Mouse (Mus musculus) small intestine, adult 2 months (tissue): Measurements from ENCODE around the gene Olfr549. TPM values are rescaled to one million over a fixed set of nuclear protein-coding genes. Genes with fewer than 3 reads are reported as not detected.

Source experiments
- H3K27ac ChIP-seq: fragments of 200-500 bp; 2 replicates; pipeline ENCODE4 v1.5.1; 2012; ENCODE audit warnings: low read depth, low read length, control low read depth, inconsistent platforms; ENCODE audit not compliant: insufficient read depth
- H3K27me3 ChIP-seq: fragments of 200-500 bp; 2 replicates; pipeline ENCODE4 v1.6.1; 2012; ENCODE audit warnings: mild to moderate bottlenecking, moderate library complexity, low read length, inconsistent platforms; ENCODE audit not compliant: control insufficient read depth, insufficient read depth
- H3K36me3 ChIP-seq: fragments of 200-500 bp; 2 replicates; pipeline ENCODE4 v1.6.1; 2012; ENCODE audit warnings: mild to moderate bottlenecking, low read length, control low read depth, inconsistent platforms; ENCODE audit not compliant: control insufficient read depth, insufficient read depth
- H3K4me1 ChIP-seq: fragments of 200-500 bp; 2 replicates; pipeline ENCODE4 v1.6.1; 2012; ENCODE audit warnings: low read length, inconsistent platforms, mixed read lengths; ENCODE audit not compliant: control insufficient read depth, insufficient read depth, insufficient read length
- H3K4me3 ChIP-seq: fragments of 200-500 bp; 2 replicates; pipeline ENCODE4 v1.5.1; 2012; ENCODE audit warnings: low read depth, mild to moderate bottlenecking, control low read depth, inconsistent platforms, low read length, moderate library complexity
- CTCF ChIP-seq: fragments of 200-500 bp; IDR thresholded peaks from 2 replicates; pipeline ENCODE4 v1.5.1; 2012; ENCODE audit warnings: low read depth, mild to moderate bottlenecking, control low read depth, inconsistent platforms, low read length, moderate library complexity, mixed read lengths; ENCODE audit not compliant: insufficient replicate concordance, insufficient read length; ENCODE audit errors: extremely low read depth
- POLR2A ChIP-seq: fragments of 200-500 bp; IDR thresholded peaks from 2 replicates; pipeline ENCODE4 v1.6.1; 2012; ENCODE audit warnings: low read depth, mild to moderate bottlenecking, control low read depth, inconsistent platforms, low read length, moderate library complexity
- WGBS: fragments of 180-500 bp; shearing (Covaris S2); methylation state at CpG from one replicate; pipeline ENCODE4 v1.1.7; 2018; 5-methylcytosine and 5-hydroxymethylcytosine counted together
- polyA plus RNA-seq: library from polyadenylated mRNA; depleted of rRNA; stranded (reverse); fragments of >200 nt; gene quantifications from 2 replicates; pipeline ENCODE4 v1.2.3, GENCODE M21; 2012; rRNA removed

Olfr549 gene
- polyA plus RNA-seq = not detected in 2 replicates

DNA sequence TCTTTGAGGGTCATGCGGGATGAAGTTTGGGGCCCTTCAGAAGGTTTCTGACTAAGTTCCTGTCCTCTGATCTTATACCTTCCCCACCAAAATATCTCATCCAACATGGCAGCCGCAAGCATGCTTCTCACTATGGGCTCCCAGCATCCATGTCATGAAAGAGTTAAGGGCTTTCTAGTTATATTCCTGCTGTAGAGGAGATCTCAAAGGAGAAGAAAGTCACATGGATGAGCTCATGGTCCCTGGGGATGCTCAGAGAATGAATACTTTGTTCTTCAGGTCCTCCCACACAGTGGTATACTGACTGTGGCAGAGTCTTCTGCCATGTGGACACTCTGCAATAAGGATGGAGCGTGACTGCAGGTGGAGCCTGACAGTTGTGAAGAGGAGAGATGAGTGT lies at the start of gene Olfr549:
Gene Olfr549 (plus strand): TSS at position 301 of the 400 bp plus-strand sequence.
- no peak within 1 kb of the TSS for H3K4me3 ChIP-seq
- TF ChIP-seq POLR2A = no peak
- no peak for TF ChIP-seq CTCF
- H3K27me3 ChIP-seq = no peaks in the 10 kb centered on the region
- no peak within 1 kb of the TSS for H3K27ac ChIP-seq
- WGBS = 84% methylated on average over 3 of the region's 3 CpGs
- H3K36me3 ChIP-seq = no peaks in the 10 kb centered on the region
- no peaks in the 10 kb centered on the region for H3K4me1 ChIP-seq

GRCm38 (mm10) chr7:102501986-102502385 lies 47.7 kb upstream of the Olfr549 start:
- no peaks in the 10 kb centered on the region; the same call in 1 of the 2 replicates for H3K27me3 ChIP-seq
- no peak overlapping the region for H3K27ac ChIP-seq
- H3K4me1 ChIP-seq = no peaks in the 10 kb centered on the region
- no peaks in the 10 kb centered on the region for H3K36me3 ChIP-seq
- WGBS = 69% methylated on average over 5 of the region's 5 CpGs
- TF ChIP-seq POLR2A = no peak
- TF ChIP-seq CTCF = no peak
- no peak overlapping the region for H3K4me3 ChIP-seq

DNA sequence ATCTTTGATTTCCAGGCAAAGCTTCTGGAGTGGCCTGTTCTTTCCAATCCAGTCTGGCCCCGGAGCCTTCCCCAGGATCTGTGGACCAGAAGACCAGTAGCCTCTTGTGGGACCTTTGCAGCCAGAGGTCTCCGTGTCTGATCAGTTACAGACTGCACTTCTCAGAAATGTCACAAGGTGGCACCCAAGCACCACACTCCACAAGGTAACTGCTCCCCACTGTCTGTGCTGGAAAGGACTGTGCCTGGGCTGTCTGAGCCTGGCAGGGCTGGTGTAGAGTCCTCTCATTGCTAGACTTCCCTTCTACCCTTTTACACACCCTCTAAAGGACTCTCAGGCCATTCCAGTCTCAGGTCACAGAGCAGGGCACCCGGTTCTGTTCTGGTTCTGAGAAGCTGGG lies 42.8 kb upstream of the Olfr549 start:
- 35% methylated on average over 3 of the region's 3 CpGs for WGBS

GRCm38 (mm10) chr7:102508066-102508465 lies 41.6 kb upstream of the Olfr549 start:
- H3K4me1 ChIP-seq = no peaks in the 10 kb centered on the region; the same call in 1 of the 2 replicates
- no peaks in the 10 kb centered on the region for H3K36me3 ChIP-seq
- H3K4me3 ChIP-seq = no peak overlapping the region
- WGBS = 87% methylated on average over 9 of the region's 9 CpGs
- H3K27me3 ChIP-seq = no peaks in the 10 kb centered on the region
- TF ChIP-seq POLR2A (no peak), CTCF (no peak)
- no peak overlapping the region for H3K27ac ChIP-seq

More for the DNA sequence above, 42.8 kb upstream of the Olfr549 start:
- Histone ChIP-seq H3K4me1 (no peaks in the 10 kb centered on the region), H3K36me3 (no peaks in the 10 kb centered on the region), H3K27me3 (no peaks in the 10 kb centered on the region), H3K4me3 (no peak overlapping the region), H3K27ac (no peak overlapping the region)
- TF ChIP-seq POLR2A = no peak
- peak; percentile 74; the same call in 1 of the 2 replicates for TF ChIP-seq CTCF

DNA sequence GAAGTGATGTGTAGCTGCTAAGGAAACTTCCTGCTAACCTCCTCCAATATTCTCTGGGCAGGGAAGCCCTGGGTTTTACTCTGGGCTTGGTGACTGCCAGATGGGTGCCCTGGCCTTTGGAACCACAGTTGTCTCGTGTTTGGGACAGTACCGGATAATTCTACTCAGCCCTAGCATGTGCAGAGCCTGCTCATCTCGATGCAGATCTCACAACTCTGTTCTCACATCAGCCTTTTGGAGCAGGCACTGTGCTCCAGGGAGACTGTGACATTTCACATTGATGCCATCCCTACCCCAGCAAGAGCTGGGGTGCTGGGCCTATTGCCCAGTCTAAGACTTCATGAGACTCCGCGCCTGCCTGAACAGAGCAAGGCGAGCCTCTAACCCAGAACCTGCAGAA lies 41.0 kb upstream of the Olfr549 start:
- WGBS = 81% methylated on average over 6 of the region's 6 CpGs
- Histone ChIP-seq H3K4me1 (no peaks in the 10 kb centered on the region; the same call in 1 of the 2 replicates), H3K4me3 (no peak overlapping the region), H3K27me3 (no peaks in the 10 kb centered on the region), H3K36me3 (no peaks in the 10 kb centered on the region), H3K27ac (no peak overlapping the region)
- TF ChIP-seq CTCF (no peak), POLR2A (no peak)

GRCm38 (mm10) chr7:102509726-102510125 lies 39.9 kb upstream of the Olfr549 start:
- WGBS = 83% methylated on average over 7 of the region's 7 CpGs

DNA sequence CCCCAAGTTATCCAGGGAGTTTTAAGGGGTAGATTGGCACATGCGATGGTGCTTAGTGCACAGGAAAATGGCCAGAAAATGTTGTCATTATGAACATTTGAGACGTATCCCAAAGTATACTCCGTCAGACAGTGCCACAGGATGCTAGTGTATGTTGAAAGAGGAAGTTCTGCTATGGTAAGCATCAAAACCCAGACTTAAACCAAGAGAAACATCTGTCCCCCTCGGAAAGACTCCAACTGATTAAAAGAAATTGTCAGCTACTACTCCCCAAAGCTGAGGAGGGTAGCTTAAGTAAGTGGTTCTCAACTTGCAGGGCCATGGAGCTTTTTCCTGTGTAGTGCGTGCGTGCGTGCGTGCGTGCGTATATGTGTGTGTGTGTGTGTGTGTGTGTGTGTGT lies 37.7 kb upstream of the Olfr549 start:
- H3K36me3 ChIP-seq = no peaks in the 10 kb centered on the region
- no peak overlapping the region for H3K4me3 ChIP-seq
- TF ChIP-seq CTCF = no peak
- no peak for TF ChIP-seq POLR2A
- H3K27ac ChIP-seq = no peak overlapping the region
- WGBS = 84% methylated on average over 10 of the region's 10 CpGs
- H3K27me3 ChIP-seq = no peaks in the 10 kb centered on the region
- no peaks in the 10 kb centered on the region; the same call in 1 of the 2 replicates for H3K4me1 ChIP-seq

More at GRCm38 (mm10) chr7:102509726-102510125, 39.9 kb upstream of the Olfr549 start:
- Histone ChIP-seq H3K27ac (no peak overlapping the region), H3K4me3 (no peak overlapping the region), H3K4me1 (no peaks in the 10 kb centered on the region; the same call in 1 of the 2 replicates), H3K36me3 (no peaks in the 10 kb centered on the region), H3K27me3 (no peaks in the 10 kb centered on the region)
- TF ChIP-seq POLR2A (no peak), CTCF (no peak)

DNA sequence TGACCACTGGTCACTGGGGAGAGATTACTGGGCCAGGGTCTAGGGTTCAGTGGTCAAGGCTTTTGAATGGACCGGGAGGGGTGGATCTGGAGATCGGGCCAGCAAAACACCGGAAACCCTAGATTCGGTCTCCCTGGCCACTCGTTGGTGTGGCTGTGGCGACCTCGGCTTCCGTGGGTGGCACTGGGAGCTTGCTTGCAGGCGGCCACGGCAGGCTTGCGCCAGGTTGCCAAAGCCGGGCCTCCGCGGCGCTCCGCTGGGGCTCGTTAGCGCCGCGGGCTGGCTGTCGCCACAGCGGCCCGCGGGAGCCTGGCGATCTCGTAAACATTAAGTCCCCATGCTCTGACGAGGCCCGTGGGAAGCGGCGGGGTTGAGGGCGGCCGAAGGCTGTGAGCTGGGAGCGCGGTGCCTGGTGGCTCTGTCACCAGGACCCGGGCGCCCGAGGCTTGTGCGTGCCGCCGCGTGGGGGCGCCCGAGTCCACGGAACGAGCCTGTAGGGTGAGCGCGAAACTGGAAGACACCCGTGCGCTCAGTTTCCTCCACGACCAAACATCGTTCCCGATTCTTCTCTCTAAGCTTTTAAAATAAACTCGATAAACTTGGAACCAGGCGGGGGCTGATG lies 36.7 kb upstream of the Olfr549 start:
- 1% methylated on average over 54 of the region's 54 CpGs for WGBS
- H3K4me1 ChIP-seq = no peaks in the 10 kb centered on the region; the same call in 1 of the 2 replicates
- H3K27me3 ChIP-seq = no peaks in the 10 kb centered on the region
- peak overlapping the region; percentile 55 for H3K4me3 ChIP-seq
- H3K27ac ChIP-seq = no peak overlapping the region
- no peaks in the 10 kb centered on the region for H3K36me3 ChIP-seq
- no peak for TF ChIP-seq POLR2A
- peak; percentile 78; the same call in 1 of the 2 replicates for TF ChIP-seq CTCF
